Mouse (Mus musculus): ENCODE data around the gene Foxi2. TPM values are rescaled to one million over a fixed set of nuclear protein-coding genes. Genes with fewer than 3 reads are reported as not detected.

Foxi2 gene
- not detected for total RNA-seq (2022)

GRCm38 (mm10) chr7:135410237-135410965 is at the start of gene Foxi2:
Foxi2 (plus strand) TSS chr7:135410308.
- DNase-seq (ENCODE audit: low spot score): no peak

- DNase-seq (ENCODE audit: low spot score): no peak
Observed at GRCm38 (mm10) chr7:135364606-135365005, 45.5 kb upstream of the Foxi2 start.

- DNase-seq (ENCODE audit: low spot score): no peak
Observed at GRCm38 (mm10) chr7:135376048-135376447, 34.1 kb upstream of the Foxi2 start.

DNA sequence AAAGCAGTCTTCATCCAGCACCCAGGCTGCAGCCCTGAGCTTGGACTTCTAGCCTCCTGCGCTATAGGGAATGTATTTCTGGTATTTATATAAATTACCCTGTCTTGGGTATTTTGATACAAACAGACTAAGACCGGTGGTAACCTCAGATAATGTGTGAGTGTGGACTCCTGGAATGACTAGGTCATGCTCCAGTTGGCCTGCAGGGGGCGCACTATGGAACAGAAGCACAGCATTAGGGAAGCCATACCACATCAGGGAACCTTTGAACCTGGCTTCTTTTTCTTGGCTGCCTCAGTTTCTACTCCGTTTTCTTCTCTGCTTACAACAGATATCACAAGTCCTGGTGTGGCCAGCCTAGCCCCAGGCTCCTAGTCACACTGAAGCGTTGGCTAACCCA is 33.2 kb upstream of the Foxi2 start:
- DNase-seq (ENCODE audit: low spot score): no peak

DNA sequence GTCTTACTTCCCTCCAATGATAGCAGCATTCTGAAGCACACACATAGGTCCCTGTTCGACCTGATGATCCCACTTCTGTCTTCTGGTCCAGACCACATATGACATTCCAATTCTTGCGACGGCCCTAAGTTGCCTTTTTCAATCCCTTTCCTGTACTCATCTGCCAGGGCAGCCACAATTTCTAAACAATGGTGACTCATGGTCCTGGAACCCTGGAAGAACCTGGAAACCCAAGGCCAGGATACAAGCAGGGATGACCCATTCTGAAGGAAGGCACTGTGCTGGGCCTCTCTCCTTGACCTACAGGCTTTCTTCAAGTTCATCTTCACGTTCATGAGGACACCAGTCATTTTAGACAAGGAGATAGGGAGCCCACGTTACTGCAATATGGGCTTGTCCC is 31.8 kb upstream of the Foxi2 start:
- DNase-seq (ENCODE audit: low spot score): no peak

DNA sequence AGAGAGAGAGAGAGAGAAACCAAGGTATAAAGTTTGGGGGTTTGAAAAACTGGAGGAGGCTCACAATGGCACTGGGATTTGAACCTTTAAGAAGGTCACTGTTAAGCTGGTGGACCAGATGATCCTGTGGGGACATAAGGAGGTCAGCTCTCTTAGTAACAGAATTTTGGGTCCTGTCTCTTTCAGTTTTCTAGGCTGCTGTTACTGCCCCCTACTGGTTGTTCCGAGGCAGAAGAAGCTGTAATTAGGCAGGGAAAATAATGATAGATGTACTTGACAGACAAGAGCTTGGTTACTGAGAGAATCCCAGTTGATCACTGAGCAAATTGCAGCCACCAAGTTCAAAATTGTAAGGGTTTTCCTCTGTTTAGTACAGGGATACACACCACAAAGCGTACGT is 21.1 kb upstream of the Foxi2 start:
- peak; percentile 4 for DNase-seq (ENCODE audit: low spot score)

DNA sequence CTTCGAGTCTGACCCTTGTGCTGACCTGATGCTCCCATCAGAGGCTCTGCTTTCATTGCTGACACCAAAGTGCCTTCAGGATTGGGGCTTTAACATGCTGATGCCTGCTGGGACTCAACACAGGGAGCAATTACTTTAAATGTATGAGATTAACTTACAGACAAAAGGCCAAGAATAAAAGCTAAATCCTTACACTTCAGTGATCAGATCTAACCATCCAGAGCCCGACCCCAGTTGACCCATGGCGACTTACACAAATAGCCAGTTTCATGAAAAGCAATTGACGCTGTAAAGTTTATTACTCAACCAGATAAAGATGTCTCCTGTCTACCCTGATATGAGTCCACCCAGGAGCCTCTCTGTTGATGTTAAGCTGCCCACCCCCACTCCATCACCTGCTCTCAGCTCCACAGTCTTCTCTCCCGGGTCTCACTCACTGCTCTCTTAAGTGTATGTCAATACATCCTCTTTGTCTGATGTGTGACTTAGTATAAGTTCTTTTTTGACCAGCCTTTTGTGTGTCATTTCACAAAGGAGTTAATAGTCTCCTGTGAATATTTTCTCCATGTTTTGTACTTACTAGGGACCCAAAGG is 17.1 kb upstream of the Foxi2 start:
- DNase-seq (ENCODE audit: low spot score): no peak

GRCm38 (mm10) chr7:135394436-135394835 is 15.7 kb upstream of the Foxi2 start:
- no peak for DNase-seq (ENCODE audit: low spot score)

DNA sequence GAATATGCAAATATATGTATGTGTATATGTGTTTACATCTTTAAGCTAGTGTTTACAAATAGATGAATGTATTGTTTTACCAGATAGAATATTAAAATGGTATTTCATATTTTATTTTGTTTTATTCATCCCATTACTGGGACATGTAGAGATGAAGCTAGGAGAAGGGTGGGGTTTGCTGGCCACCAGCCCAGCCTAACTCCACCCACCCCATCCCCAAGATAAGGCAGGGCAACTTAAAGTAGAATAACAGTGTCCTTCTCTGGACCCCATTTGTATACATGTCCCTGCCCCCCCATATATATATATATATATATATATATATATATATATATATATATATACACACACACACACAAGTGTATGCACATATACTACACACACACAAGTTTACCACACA is 14.9 kb upstream of the Foxi2 start:
- no peak for DNase-seq (ENCODE audit: low spot score)

DNA sequence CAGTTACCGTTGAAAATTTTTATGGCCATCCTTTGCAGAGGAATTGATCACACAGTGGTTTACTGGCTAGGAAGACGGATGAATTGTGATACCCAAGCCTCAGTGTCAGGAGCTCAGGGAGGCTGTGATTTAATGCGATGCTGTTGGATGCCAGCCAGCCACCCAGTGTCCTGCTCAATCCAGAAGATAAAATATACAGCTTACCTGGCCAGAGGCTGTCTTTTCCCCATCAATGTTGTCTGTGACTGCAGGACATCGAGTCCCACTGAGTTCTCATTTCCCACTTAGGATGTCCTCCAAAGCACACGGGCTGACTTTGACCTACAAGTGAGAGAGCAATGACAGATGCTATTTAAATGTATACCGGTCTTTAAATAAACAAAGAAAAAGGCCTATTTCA is 13.0 kb upstream of the Foxi2 start:
- DNase-seq (ENCODE audit: low spot score): no peak

GRCm38 (mm10) chr7:135397874-135398273 is 12.2 kb upstream of the Foxi2 start:
- no peak for DNase-seq (ENCODE audit: low spot score)

- DNase-seq (ENCODE audit: low spot score): peak; percentile 60
Observed at GRCm38 (mm10) chr7:135403416-135403815, 6.7 kb upstream of the Foxi2 start.

- no peak for DNase-seq (ENCODE audit: low spot score)
Observed at GRCm38 (mm10) chr7:135406761-135407160, 3.3 kb upstream of the Foxi2 start.

DNA sequence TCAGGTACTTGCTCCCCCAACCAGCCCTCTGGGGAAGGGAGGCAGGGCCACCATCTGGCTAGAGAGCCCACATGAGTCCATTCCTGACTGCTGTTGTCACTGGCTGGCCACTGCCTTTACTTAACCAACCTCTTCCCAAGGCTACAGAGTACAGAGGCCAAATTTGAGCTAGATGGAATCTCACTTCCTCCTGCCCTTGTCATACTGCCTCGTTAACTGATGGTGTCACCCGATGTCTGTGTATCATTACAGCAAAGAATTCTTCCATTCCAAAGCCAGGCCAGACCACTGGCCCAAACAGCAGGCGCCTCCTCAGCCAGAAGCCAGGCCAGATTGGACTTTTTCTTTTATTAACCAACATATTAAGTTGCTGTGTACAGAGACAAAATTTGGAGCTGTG is 1.6 kb upstream of the Foxi2 start:
- DNase-seq (ENCODE audit: low spot score): no peak

- DNase-seq (ENCODE audit: low spot score): no peak
Observed at GRCm38 (mm10) chr7:135412357-135412756, 2.2 kb downstream of the Foxi2 start.

GRCm38 (mm10) chr7:135428840-135429239 is 18.7 kb downstream of the Foxi2 start:
- no peak for DNase-seq (ENCODE audit: low spot score)

DNA sequence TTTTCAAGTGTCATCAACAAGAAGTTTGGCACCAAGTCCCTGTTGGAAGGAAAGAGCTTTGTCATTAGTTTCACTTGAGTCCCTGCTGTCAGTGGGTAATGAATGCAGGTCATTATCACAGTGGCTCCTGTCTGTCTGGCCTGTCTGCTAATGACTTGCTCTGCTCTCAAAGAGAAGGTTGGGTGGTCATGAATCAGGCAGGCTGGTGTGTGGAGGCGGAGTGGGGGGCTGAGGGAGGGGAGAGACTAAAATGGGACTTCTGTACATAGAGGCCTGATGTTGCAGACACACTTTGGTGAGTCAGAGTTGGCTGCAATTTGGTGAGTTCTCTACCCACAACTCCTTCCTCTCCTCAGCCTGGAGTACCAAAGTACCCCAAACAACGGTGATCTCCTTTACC is 20.8 kb downstream of the Foxi2 start:
- no peak for DNase-seq (ENCODE audit: low spot score)

DNA sequence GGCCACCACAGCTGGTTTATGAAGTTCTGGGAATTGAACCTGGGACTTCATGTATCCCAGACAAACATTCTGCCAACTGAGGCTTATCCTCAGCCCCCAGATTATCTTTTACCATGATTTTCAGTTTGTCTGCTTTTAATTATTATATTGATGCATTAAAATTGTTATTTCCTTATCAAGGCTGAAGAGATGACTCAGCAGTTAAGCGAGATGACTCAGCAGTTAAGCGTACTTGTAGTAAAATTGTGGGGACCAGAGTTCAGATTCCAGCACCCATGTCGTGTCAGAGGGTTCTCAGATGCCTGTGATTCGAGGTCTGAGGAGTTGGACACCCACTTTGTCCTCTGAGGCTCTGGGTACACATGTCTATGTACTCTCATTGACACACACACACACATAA is 33.8 kb downstream of the Foxi2 start:
- no peak for DNase-seq (ENCODE audit: low spot score)

- no peak for DNase-seq (ENCODE audit: low spot score)
Observed at GRCm38 (mm10) chr7:135451340-135451739, 41.2 kb downstream of the Foxi2 start.

DNA sequence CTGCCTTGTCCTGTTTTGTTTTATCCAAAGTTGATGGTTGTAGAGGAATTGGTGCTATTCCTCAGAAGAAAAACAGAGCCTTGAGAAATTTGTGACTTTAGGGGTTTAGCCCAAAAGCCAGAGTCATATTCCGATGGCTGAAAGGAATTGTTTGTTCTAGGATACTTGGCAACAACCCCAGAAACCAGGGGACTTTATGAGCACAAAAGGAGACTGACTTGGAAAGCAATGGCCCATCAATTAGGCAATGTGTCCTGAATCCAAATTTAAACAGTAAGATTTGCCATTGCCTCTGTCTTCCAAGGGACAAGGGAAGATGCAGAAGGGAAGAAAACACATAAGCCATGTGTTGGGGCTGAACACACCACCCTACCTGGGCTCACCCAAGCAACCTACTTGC is 42.3 kb downstream of the Foxi2 start:
- no peak for DNase-seq (ENCODE audit: low spot score)

DNA sequence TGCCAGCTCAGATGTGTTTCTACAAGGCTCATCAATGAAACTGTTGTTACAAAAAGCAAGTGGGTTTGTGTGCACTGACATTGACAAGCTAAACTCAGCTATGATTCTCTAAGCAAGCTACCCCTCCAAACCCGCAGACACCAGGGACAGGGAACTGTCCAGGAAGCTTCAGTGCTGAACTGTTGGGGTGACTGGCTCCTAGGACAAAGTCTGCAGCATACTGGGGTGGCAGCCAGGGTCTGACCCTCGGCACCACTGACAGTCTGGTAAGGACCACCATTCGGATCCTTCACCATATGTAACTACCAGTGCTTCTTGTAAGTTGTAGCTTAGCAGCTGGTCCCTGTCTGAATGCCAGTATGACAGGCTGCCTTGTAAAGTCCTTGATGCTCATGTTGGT is 43.6 kb downstream of the Foxi2 start:
- no peak for DNase-seq (ENCODE audit: low spot score)

All from heart, adult 8-10 months (tissue).